In the genomic region with DNA sequence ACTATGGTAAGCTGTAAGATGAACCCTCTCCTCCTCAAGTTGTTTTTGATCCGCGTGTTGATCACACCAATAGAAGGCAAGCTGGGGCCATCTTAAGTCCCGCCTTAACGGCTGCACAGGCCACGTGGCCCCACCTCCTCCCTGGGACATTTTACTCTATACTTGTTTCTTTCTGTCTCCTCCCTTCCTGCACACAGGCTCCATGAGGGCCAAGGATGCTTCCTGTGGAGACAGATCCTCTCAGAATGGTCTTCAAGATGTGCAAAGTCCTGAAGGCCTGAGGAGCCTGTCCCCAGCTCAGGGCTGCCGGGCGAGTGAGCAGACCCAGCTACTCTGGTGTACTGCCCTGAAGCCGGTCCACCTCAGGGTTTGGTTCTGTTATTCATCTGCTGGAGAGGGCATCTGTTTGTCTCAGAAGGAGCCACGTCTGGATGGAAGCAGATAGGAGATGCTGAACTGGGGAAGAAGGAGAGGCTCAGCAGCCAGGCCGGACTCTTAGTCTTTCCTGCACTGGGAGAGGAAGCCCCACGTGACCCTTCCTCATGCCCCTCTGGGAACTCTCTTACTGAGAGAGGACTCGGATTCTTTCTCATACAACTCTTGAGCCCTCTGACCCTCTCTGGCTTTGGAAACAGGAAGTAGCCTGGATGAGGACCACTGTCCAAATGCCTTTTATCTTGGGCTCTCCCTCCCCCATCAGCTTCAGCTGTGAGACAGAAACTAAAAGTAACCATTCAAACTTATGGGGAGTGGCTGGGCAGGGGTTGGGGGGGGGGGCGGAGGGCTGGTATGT, we compare ENCODE assay signal across 10 mouse cellular contexts. TPM values are rescaled to one million over a fixed set of nuclear protein-coding genes. Genes with fewer than 3 reads are reported as not detected.
A peak's percentile ranks its signal among the peaks of the same experiment; 100 is the strongest.
DNase-seq lines count a peak whose midpoint lies in the region; ATAC-seq and TF ChIP-seq lines count a peak whose summit lies in the region.
"Had no signal": no experiment of that assay in that cellular context is flagged by ENCODE, and none has a peak within 500 bp of the region (broad histone marks: within the 10 kb centered on the region; RNA-seq: fewer than 3 reads in every experiment).

No protein-coding gene starts in this region.

- H3K36me3 ChIP-seq in hindbrain, postnatal 0 days (ENCODE audit: insufficient read depth, low read length) = no peaks in the 10 kb centered on the region
- H3K36me3 ChIP-seq in midbrain, embryonic 13.5 days = no peaks in the 10 kb centered on the region

- H3K9ac ChIP-seq in hindbrain, postnatal 0 days (replicated peaks; ENCODE audit: low read length) = no peak overlapping the region
- H3K9ac ChIP-seq in midbrain, embryonic 13.5 days (replicated peaks) = no peak overlapping the region

- WGBS in hindbrain, postnatal 0 days = 72% methylated on average over 13 of the region's 13 CpGs
- 83% methylated on average over 13 of the region's 13 CpGs for WGBS in midbrain, embryonic 13.5 days

- H3K27ac ChIP-seq in hindbrain, postnatal 0 days = peak overlapping the region; percentile 58
- no peak overlapping the region for H3K27ac ChIP-seq in midbrain, embryonic 13.5 days
- H3K27ac ChIP-seq: macrophage had no signal

- peaks cover 8% of the 10 kb centered on the region; the same call in 1 of the 2 replicates for H3K4me1 ChIP-seq in hindbrain, postnatal 0 days (ENCODE audit: insufficient read depth, low read length)
- H3K4me1 ChIP-seq in midbrain, embryonic 13.5 days (replicated peaks) = peaks cover 9% of the 10 kb centered on the region

- no peak for TF ChIP-seq CTCF in hindbrain, postnatal 0 days (IDR thresholded peaks at IDR 0.05; ENCODE audit: low read depth)

- peak; percentile 10 for DNase-seq in gastrocnemius, adult 18-20 months (ENCODE audit: low spot score)
- no peak for DNase-seq in gastrocnemius, postnatal 4 days (ENCODE audit: low spot score in 2 of 2)
- peak; percentile 52 to 73 for DNase-seq in heart, adult 18-20 months
- DNase-seq in hindbrain, postnatal 0 days (ENCODE audit: low spot score) = no peak
- peak; percentile 71 for DNase-seq in lung, postnatal 10 days
- DNase-seq in cerebellum, postnatal 25 days = no peak
- DNase-seq: layer of hippocampus, adult 9-11 months had no signal

- H3K9me3 ChIP-seq in hindbrain, postnatal 0 days (ENCODE audit: low read length) = no peaks in the 10 kb centered on the region
- no peaks in the 10 kb centered on the region for H3K9me3 ChIP-seq in midbrain, embryonic 13.5 days

- ATAC-seq in hindbrain, postnatal 0 days = no peak
- no peak for ATAC-seq in activated CD4-positive, CD25-positive, alpha-beta regulatory T cell, adult 4 months
- no peak for ATAC-seq in midbrain, embryonic 13.5 days

- no peak overlapping the region for H3K4me3 ChIP-seq in hindbrain, postnatal 0 days (ENCODE audit: low read length)
- no peak overlapping the region for H3K4me3 ChIP-seq in midbrain, embryonic 13.5 days (replicated peaks)

- H3K27me3 ChIP-seq in hindbrain, postnatal 0 days (ENCODE audit: insufficient read depth, low read length) = no peaks in the 10 kb centered on the region
- H3K27me3 ChIP-seq in midbrain, embryonic 13.5 days = no peaks in the 10 kb centered on the region

- H3K4me2 ChIP-seq in hindbrain, postnatal 0 days (ENCODE audit: low read depth, low read length) = no peak overlapping the region
- no peak overlapping the region for H3K4me2 ChIP-seq in midbrain, embryonic 13.5 days (replicated peaks)

RNA-seq across cellular contexts. Expression of a gene that starts 38.7 kb away (rescaled TPM):
- 1 to 10 TPM; 2.8 to 4.7 TPM for total RNA-seq in gastrocnemius, adult 18-20 months (2021)
- total RNA-seq in gastrocnemius, postnatal 4 days (2021) = 10 to 100 TPM; 60.6 to 68.0 TPM
- total RNA-seq in heart, adult 18-20 months (2021) = 10 to 100 TPM; 21.7 to 22.8 TPM
- total RNA-seq in hindbrain, postnatal 0 days (2014; rRNA removed) = 39.4 and 49.2 TPM in 2 replicates
- 62.5 and 64.8 TPM in 2 replicates for polyA plus RNA-seq in hindbrain, postnatal 0 days (2015; fragmentation: Nextera tagmentation; extraction: Ambion mirVana)
- 10 to 100 TPM; 23.5 to 26.9 TPM for polyA plus RNA-seq in activated CD4-positive, CD25-positive, alpha-beta regulatory T cell, adult 4 months (2017; shearing (Covaris generic))
- 72.6 and 89.7 TPM in 2 replicates for polyA plus RNA-seq in midbrain, embryonic 13.5 days (2015; fragmentation: Nextera tagmentation; extraction: Ambion mirVana)

Comparison
In these comparisons a context has a peak if more than half of its experiments do, and no peak if none do; other contexts are left out.
1. DNase-seq: peak in gastrocnemius, adult 18-20 months (single experiment), heart, adult 18-20 months (2 of 2) and lung, postnatal 10 days (single experiment); none in gastrocnemius, postnatal 4 days (0 of 2), hindbrain, postnatal 0 days (single experiment) and cerebellum, postnatal 25 days (0 of 2).